Mouse (Mus musculus) right cerebral cortex, adult 2 months (tissue): ENCODE results near the gene Tgfbr2.
A peak's percentile ranks its signal among the peaks of the same experiment; 100 is the strongest.

Source experiments
- DNase-seq, 2 experiments: peaks; one replicate each; pipeline ENCODE4 v3.0.0; 2021 to 2022; ENCODE audit warnings: low spot score in 2 of 2

Tgfbr2 gene

DNA sequence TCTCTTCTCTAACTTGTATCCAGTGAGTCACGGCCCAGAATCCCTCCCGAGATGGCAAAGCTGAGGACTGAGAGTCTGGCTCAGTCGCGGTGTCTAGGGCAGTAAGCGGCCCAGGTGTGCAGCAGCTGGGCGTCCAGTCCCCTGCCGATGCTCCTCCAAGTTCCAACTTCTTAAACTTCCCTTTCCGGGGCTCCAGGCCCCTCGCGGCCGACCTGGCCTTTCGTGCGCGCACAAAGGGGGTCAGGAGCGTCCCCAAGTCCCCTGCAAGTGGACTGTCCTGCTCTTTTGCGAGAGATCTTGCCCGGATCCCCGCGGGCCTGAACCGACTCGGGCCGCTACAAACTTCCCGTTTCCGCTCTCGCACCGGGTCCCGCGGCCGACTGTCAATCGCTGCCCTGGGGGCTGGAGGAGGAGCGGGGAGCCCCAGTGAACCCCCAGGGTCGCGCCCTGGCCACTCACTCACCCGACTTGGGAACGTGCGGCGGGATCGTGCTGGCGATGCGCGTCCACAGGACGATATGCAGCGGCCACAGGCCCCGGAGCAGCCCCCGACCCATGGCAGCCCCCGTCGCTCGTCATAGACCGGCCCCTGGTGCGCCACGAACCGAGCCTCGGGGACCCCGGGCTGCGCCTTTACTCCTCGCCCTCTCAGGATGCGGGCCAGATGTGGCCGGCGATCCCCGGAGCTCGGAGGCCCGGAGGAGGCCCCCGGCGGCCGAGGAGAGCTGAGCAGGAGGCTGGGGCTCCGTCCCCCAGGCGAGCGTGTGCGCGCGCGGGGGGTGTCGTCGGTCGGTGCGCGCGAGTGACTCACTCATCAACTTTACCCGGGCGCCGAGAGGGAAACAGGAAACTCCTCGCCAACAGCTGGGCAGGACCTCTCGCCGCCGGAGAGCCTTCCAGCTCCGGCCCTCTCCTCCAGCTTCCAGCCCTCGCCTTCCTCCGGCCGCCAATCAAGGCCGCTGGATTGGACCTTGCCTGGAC is at the start of gene Tgfbr2:
Tgfbr2 (minus strand) TSS at position 880 of the 981 bp plus-strand sequence.
- peak; percentile 58 to 60 for DNase-seq

DNA sequence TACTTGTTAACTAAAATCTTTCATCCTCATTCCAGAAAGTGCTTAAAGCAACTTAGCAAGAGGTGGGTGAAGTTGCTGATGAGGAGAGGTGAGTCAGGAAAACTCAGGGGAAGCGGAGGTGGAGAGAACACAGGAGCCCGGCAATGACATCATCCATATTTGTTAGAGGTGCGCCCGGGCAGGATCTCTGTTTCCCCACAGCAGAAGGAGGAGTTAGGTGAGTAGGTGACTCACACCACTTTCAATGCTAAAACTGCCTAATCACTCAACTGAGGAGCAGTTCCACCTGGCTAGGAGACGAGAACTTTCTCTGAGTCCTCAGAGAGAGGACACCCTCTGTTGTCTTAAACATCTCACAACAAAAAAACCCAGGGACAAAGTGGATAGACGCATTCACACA is 48.2 kb upstream of the Tgfbr2 start:
- peak; percentile 22 to 31 for DNase-seq

DNA sequence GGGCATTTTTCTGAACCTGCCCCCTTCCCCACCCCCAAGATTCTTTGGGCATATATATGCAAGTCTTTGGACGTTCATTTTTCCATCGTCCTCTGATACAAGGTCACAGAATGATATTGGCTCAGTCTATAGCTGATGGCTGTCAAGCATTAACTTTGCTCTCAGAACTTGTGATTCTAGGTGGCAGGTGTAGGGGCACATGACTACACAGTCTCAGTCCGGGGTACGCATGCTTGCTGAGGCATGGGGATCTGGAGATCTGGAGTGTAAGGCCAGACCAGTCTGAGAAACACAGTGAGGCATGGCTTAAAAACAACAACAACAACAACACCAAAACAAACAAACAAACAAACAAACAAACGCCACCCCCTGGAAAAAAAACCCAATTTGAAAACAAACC is 47.5 kb upstream of the Tgfbr2 start:
- DNase-seq = no peak

DNA sequence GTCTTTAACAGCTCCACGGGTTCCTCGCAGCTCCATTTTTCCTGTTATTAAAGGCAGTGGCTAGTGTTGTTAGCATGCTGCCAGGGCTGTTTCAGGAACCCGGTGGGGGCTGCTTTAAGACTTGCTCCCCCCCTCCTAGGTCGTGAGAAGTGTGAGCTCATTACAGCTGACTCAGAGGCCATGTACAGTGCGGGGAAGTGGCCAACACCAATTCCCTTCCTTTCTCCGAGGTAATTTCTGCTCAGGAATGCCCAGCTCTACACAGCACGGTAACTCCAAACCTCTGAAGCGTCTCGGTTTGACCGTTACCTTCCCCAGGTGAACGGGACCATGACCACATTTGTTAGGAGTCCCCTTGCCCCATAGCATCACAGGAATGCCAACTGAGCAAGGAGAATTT is 46.8 kb upstream of the Tgfbr2 start:
- DNase-seq = no peak

DNA sequence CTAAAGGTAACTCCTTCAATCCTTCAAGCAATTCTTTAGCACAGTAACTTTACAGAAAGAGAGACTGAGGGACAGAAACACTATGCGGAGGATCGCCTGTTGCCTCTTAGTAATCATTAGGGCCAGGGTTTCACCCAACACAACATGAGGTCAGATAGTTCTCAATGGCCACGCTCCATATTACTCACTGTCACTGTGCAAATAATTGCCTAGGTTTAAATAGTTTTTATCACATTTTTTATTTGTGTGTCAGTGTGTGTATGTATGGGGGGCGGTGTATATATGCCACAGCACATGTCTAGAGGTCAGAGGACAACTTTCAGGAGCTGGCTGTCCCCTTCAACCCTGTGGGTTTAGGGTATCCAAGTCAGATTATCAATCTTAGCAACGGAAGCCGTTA is 46.4 kb upstream of the Tgfbr2 start:
- DNase-seq = no peak

DNA sequence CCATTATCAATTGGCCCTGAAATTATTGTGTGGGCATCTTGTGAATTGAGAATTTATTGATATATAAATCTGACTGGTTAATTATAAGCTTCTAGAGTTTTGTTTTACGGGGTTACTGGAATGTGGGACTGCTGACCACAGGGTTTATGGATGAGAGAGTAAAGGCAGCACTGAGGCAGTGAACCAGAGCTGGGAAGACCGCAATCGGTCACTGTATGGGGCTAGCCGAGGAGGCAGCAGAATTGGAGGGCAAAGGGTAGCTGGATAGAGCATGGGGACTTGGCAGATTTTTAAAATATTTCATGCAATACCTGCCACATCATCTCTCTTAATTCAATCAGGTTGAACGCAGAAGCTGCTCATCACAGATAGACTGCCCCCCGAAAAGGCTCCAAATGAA is 45.5 kb upstream of the Tgfbr2 start:
- DNase-seq = no peak

DNA sequence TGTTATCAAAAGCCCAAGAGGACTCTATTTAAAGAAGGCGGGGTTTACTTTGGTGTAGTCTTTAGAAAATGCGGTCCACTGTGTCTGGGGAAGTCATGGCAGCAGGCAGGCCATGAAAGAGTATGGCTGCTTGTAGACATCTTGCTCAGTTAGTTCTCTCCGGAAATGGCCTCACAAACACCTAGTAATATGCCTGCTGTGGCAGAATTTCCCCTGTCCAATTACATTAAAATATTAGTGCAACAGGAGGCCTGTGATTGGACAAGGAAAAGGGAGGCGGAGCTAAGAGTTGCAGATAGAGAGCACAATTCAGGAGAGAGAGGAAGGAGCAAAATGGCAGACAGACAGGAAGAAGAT is 45.0 kb upstream of the Tgfbr2 start:
- no peak for DNase-seq

DNA sequence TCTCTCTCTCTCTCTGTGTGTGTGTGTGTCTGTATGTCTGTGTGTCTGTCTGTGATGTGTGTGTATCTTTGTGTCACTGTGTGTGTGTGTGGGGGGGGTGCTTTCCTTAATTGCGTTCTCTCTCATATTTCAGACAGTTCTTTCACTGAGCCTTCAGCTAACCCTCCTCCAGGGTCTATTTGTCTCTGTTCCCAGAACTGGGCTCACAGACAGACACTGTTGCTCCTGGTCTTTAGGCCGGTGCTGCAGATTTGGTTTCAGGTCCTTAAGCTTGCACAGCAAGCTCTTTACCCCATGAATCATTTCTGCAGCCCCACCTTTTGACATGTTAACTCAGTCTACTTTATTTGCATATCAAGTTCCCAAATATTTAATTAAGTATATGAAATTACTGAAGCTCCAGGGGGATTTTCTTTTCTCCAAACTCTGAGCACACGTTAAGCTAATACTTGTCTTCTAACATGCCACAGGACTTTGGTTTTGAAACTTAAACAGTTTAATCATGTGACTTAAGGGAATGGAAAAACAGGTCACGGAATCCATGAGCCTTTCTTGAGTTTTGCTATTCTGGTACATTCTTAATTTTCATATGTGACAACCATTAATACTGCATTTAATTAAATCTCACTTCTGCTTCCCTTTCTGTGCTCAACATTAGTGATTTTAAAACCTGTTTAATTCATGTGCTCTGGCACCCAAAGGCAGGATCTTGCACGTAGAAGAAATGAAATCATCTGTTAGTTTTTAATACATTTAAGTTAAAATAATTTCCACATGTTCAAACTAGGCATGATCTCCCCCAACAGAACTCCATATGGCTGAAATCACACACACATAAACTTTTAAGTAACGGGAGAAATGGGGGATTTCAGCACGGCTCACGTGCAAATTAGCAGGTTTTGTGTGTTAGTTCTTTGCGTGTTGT is 44.3 kb upstream of the Tgfbr2 start:
- DNase-seq = no peak

DNA sequence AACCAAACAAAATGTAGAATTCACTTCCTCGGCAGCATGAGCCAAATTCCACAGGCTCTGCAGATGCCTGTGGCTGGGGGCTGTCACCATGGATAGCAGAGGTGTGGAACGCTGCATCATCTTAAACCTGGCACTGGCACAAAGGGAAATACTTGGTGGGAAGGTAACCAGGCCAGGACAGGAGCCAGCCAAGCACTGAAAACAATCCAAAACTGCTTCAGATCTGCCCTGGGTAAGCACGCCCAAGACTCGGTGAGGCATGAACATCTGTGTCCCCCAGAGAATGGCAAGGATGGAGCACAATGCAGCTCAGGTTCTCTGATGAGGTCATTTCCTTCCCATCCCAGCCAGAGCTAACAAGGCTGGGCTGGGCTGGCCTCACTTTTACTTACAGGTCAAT is 43.6 kb upstream of the Tgfbr2 start:
- no peak for DNase-seq

DNA sequence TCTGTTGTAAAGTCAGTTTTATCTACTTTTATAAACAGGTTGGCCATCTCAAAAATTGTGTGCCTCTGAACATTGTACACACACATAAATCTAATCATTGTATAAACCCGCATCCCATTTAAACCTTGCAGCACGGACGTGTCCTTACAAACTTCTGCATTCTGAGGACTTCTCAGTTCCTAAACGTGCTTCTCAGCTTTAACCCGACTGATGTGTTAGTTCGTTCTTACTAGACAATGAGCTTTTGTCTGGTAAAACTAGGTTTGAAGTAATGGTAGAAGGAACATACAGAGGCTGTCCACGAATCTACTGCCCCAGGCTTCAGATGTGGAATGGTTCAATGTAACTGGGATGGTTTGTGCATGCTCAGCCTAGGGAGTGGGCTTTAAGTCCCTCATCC is 41.9 kb upstream of the Tgfbr2 start:
- DNase-seq = no peak

DNA sequence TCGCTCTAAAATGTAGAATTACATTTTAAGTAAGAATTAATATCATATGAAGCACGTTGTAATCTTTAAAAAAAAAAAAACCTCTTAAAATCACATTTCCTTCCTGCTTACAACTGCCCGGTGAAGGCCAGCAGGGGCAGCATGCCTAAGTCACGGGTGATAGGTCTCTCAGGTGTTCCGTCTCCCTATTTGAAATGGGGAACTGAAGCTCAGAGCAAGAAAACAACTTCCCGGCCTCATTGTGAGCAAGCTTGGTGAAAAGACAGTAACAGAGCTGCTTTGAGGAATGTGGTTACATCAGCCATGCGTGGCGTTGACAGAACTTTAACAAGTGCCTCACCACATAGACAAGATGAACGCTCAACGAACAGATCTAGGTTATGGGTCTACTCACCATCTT is 41.5 kb upstream of the Tgfbr2 start:
- DNase-seq = no peak

DNA sequence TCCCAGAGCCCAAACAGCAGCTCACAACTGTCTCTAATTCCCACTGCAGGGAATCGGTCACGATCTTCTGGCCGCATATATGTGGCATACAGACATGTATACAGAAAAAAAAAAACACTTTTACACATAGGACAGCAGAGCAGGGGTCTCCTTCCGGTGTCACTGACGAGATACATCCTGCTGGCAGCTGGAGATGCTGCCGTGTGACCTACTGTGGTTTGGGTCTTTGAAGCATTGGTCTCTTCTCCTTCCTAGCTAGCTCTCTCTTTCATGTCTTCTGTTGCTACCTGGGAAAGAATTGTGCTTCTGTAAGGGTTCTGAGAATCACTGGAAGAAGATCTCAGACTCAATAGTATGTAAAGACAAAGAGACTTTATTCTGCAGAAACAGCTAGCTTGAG is 39.1 kb upstream of the Tgfbr2 start:
- DNase-seq = no peak

DNA sequence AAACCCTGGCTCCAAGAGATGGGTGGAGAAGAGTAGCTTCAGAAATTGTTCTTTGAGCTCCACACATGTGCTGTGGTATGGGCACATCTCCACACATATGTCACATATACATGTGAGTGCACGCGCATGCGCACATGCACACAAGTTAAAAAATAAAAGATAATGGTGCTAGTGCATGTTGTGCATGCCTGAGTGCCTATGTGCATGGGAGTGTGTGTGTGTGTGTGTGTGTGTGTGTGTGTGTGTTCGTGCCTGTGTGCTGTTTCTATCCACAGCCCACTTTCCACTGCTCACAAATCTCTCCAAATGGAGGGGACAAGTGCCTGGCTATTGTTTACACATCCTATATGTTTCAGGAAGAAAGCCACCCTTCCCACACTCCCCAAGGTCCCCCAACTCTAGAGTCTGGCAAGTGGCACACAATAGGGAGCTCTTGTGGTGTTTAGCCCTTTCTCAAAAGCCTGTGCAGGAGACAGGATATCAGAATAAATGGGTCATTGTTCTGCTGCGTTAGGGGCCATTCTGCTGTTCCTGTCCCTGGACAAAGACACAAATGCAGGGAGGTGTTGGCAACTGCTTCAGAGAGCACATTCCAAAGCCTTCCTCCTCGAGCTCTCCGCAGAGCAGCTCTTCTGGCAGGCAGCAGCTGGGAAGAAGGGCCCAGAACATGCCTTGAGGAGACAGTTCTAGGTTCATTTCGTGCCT is 37.9 kb upstream of the Tgfbr2 start:
- DNase-seq = no peak

DNA sequence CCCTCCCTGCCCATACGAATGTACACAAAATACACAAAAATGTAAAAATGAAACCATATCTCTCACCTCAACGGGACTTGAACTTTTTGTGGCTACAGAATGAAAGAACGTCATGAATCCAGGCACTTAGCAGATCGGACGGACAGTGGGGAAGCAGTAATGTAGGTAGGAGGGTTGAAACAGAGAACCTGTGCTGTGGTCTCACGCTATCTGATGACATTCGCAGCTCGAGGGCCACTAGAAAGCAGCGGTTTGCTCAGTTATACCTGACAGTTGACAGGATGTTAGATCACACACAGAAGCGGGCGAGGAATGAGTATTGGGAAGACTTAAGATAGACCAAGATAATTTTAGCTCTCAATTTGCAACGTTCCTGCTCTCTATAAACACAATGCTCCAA is 36.9 kb upstream of the Tgfbr2 start:
- no peak for DNase-seq

DNA sequence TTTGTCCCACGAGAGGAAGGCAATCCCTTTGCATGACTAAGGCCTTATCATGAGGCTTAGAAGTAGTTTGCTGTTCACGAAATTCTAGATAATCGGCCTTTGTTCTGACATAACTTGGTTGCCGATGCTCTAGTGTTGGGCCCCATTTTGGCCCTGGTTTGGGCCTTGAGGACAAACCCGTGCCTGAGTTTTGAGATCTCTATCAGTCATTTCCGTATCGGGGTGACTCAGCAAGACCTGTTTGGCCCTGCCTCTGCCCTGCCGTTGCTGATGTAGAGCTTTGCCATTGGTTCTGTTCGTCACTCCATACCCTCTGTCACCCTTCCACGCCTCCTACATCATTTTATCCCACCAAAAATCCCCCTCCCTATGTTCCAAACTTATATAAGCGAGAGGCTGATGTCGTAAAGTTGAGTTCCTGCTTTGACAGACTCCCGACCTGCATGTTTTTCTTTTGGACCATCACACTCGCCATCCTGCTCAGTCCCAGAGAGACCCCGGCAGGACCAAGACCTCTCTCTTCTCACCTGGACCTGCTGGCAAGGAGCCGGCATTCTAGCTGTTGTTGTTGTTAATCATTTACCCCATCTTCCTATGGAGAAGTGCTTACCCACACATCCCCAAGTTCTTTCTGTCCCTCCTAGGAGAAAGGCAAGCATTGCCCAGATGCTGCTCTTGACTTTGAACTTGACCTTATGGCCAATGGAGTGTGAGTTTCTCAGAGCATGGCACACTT is 33.2 kb upstream of the Tgfbr2 start:
- DNase-seq = no peak

DNA sequence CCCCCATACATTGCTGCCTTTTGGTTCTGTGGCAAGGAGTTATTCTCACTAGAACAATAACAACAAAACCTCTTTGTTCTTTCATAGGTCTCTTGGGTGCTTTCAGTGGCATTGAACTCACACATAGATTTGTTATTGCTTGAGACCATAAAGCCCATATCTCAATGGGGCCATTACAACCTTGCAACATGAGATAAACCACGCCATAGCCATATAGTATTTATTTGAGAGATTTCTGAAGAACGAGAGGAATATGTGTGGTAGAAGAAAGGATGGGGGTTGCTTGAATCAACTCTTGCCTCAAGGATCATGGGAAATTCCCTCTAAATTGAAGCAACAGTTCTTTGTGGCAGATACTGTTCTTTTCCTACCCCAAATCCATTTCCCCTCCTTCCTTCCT is 31.7 kb upstream of the Tgfbr2 start:
- no peak for DNase-seq

DNA sequence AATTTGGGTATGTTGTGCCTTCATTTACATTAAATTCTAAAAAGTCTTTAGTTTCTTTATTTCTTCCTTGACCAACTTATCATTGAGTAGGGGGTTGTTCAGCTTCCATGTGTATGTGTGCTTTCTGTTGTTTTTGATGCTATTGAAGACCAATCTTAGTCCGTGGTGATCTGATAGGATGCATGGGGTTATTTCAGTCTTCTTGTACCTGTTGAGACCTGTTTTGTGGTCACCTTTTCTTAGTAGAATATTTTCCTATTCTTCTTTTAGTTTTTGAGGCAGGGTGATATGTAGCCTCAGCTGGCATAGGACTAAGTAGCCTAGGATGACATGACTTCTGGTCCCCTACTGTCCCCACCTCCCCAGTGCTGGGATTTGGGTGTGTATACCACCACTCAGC is 28.5 kb upstream of the Tgfbr2 start:
- DNase-seq = no peak

DNA sequence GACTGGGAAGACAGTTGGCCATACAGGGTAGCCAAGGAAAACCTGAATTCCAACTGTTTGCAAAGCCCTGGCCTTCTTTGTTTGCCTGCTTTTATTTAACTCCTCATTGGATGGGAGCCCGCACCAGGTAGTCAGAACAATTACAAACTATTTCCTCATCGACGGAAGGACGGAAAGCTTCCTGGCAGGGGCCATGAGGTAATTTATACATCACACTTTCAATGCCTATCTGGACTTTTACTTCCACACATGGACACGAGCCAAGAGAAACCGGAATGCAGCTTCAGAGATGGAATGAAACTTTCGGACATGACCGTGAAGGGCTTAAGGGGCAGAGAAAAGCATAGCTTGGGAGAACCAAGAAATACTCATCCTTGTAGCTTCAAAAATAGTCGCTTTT is 24.0 kb upstream of the Tgfbr2 start:
- DNase-seq = no peak

DNA sequence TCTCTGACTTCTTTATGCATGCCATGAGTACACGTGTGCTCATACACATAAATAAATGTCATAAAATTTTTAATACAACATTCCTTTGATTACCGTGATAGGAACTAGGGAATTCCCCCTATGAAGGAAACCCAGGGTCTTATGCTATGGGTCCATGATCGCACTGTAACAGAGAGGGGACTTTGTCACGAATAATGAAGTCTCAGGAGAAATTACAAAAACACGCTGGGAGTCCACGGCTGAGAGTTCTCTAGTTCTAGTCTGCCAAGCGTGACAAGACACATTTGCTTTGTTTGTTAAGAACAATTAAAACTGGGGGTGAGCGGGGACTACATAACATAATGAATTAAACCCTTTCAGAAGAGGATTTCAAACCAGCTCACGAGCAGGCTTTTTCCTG is 23.3 kb upstream of the Tgfbr2 start:
- DNase-seq = no peak

DNA sequence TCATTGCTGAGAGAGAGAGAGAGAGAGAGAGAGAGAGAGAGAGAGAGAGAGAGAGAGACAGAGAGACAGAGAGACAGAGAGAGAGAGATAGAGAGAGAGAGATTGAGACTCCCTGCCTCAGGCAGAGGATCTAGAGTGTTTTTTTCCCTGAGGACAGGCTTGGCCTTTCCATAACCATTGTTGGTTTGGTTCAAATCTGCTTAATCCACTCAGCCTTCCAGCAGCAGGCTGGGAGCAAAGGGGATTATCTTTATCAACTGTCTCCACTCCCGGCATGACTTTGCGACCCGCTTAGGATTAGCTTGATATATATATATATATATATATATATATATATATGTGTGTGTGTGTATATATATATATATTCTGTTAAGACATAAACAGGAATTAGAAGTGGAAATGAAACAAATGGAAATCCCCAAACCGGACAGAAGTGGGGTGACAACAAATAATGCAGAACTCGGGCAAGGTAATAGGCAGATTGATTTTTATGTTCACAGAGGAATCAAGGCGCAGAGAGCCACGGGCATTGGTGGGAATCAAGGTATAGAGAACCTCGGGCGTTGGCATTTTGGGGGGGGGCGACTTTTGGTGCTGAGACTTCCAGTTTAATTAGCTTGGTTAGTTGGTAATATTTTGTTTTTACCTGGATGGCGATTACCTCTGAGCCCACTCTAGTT is 22.5 kb upstream of the Tgfbr2 start:
- no peak for DNase-seq

DNA sequence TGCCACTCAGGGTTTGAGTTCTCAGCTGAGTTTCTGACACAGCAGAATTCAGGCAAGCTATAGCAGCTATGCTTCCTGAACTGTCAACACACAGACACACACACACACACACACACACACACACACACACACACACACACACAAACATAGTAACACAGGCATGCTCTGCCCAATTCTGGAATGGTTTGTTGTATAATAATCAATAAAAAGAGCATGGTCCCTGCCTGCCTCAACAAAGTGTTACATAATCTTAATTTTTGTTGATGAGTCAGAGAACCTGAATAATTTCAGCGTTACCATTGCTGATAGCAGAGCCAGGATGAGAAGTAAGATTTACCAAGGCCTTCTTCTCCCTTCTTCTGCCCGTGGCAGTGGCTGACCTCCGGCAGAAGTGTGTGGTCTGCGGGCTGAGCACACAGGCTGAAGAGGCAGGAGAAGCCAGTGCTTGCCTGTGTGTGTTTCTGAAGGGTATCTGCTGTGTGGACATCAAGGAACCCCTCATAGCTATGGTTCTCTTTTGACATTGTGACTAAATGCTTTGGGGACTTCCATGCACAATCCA is 18.8 kb upstream of the Tgfbr2 start:
- DNase-seq = no peak
